In genomic region chr17:49405927-49406326, GRCm38 (mm10) we compare ENCODE assay signal across 20 mouse cellular contexts. TPM values are rescaled to one million over a fixed set of nuclear protein-coding genes. Genes with fewer than 3 reads are reported as not detected.
A peak's percentile ranks its signal among the peaks of the same experiment; 100 is the strongest.
DNase-seq lines count a peak whose midpoint lies in the region; ATAC-seq lines count a peak whose summit lies in the region.
"Had no signal": no experiment of that assay in that cellular context is flagged by ENCODE, and none has a peak within 500 bp of the region (broad histone marks: within the 10 kb centered on the region; RNA-seq: fewer than 3 reads in every experiment).

No protein-coding gene starts in this region.

- DNase-seq in heart, adult 11 months: peak; percentile 65
- no peak for DNase-seq in heart, adult 9 months (ENCODE audit: low spot score in 2 of 2)
- peak; percentile 53 for DNase-seq in thymus, postnatal 14 days
- DNase-seq in adrenal gland, adult 8-10 months: no peak
- no peak for DNase-seq in kidney, postnatal 4 days
- DNase-seq: adrenal gland, postnatal 10 days; cerebellum, adult 2 months; gastrocnemius, adult 2 months; heart, postnatal 14 days; kidney, adult 8-10 months; kidney, postnatal 14 days; liver, embryonic 13.5 days; lung, embryonic 14.5 days; midbrain, embryonic 14.5 days; retina, postnatal 1 day had no signal

- peak; percentile 95 for ATAC-seq in common myeloid progenitor, adult 5-6 weeks (replicated peaks; ENCODE audit: low read depth, poor library complexity, severe bottlenecking)
- peak; percentile 64; the same call in 1 of the 2 replicates for ATAC-seq in neutrophil, adult 5-6 weeks (ENCODE audit: extremely low read depth, insufficient number of reproducible peaks, low FRiP score, poor library complexity, severe bottlenecking)
- ATAC-seq in inflammation-experienced regulatory T-cells, adult 6 months: no peak
- ATAC-seq: activated CD4-positive, CD25-positive, alpha-beta regulatory T cell, adult 4 months; forebrain, embryonic 13.5 days had no signal

RNA-seq across cellular contexts. Expression of gene Mocs1, which starts 22.2 kb away (rescaled TPM):
- total RNA-seq in common myeloid progenitor, adult 5-6 weeks (2017): 9.3 and 11.6 TPM in 2 replicates
- 20.7 and 21.1 TPM in 2 replicates for total RNA-seq in neutrophil, adult 5-6 weeks (2017)
- 10 to 100 TPM in 1 of 3 experiments, 1 to 10 TPM in 2; 9.1 to 14.6 (median 9.5) TPM for polyA plus RNA-seq in inflammation-experienced regulatory T-cells, adult 6 months (2017; shearing (Covaris generic))
- 10 to 100 TPM; 50.7 to 57.1 (median 53.5) TPM for total RNA-seq in adrenal gland, adult 8-10 months (2022)

Comparison
In these comparisons a context has a peak if more than half of its experiments do, and no peak if none do; other contexts are left out.
1. DNase-seq: peak in heart, adult 11 months (single experiment) and thymus, postnatal 14 days (single experiment); none in heart, adult 9 months (0 of 2), adrenal gland, adult 8-10 months (single experiment) and kidney, postnatal 4 days (0 of 2).